Mouse (Mus musculus) gastrocnemius, adult 8-10 months (tissue): ENCODE measurements around the gene Fkrp. TPM values are rescaled to one million over a fixed set of nuclear protein-coding genes. Genes with fewer than 3 reads are reported as not detected.

Source experiments
- DNase-seq, 2 experiments: peaks; one replicate each; pipeline ENCODE4 v3.0.0; 2022; ENCODE audit warnings: low spot score in 2 of 2
- total RNA-seq, 4 experiments: library from RNA; stranded (reverse); gene quantifications; 2 replicates each; pipeline ENCODE4 v1.2.4; 2022

Fkrp gene
- total RNA-seq, 4 experiments from 2014 or later, result 55.5 to 67.9 (median 62.9) TPM

DNA sequence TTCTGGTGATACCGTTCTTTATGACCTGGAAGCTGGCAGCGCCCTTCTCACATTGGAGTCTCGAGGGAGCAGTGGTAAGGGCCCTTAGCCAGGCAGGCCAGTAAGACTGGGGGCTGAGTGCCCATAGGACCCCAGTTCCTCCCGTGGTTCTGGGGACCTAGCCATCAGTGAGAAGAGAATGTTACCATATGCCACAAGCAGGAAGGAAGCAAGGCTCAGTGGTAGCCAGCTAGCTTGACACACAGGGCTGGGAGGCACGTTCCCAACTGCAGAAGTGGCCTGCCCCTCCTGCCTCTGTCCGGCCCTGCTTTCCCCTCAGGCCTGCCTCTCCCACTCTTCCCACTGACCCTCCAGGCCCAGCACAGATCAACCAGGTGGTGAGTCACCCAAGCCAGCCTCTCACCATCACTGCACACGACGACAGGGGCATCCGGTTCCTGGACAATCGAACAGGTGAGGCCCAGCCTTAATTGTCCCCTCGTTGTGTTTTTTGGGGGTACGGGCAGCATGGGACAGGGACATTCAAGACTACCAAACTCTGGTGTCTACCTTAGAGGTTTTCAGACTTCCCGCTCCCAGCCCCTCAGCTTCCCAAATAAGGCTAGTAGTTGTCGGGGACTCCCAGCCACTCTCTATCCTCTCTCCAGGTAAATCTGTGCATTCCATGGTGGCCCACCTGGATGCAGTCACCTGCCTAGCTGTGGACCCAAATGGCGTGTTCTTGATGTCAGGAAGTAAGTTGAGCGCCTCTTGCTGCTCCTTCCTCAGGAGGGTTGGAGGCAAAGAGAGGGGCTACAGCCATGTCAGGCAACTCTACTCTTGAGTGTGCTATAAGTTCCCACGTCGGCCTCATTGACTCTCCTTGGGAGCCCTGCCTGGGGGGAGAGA lies 21.6 kb upstream of the Fkrp start:
- no peak for DNase-seq

GRCm38 (mm10) chr7:16830449-16830848 lies 13.9 kb upstream of the Fkrp start:
- DNase-seq, result no peak

- DNase-seq, result no peak
These were observed 10.7 kb upstream of the Fkrp start for GRCm38 (mm10) chr7:16827274-16827673.

DNA sequence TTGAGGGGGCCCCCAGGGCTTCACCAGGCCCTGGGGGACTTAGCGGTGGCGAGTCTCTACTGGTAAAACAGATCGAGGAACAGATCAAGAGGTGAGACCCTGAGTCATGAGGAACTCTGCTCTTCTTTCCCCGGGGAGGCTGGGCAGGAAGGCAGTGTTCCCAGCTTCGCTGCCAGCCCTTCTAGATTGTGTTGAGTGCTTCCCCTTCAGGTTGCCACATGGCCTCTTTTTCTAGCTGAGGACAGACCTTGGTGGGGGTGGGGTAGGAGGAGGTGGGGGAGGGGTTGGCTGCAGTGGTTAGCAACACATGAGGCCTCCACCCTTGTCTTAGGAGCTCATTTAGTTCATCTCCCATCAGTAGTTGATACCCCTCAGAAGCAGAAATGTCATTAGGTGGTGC lies 10.0 kb upstream of the Fkrp start:
- DNase-seq, result no peak

DNA sequence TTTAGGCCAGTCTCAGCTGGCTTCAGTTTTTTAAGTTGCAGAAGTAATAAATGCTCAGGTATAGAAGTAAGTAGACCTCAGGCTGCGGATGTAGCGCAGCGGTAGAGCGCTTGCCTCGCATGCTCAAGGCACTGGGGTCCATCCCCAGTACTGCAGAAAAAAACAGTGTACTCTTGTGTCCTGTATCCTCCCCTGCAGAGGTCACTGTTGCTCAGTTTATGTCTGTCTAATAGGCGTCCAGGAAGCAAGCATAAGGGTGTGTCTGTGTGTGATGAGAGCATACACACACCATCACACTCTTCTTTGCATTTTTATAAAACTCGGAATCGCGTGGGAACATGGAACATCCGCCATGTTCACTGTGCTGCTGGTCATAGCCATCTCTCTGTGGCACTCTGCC lies 9.3 kb upstream of the Fkrp start:
- DNase-seq, result no peak

DNA sequence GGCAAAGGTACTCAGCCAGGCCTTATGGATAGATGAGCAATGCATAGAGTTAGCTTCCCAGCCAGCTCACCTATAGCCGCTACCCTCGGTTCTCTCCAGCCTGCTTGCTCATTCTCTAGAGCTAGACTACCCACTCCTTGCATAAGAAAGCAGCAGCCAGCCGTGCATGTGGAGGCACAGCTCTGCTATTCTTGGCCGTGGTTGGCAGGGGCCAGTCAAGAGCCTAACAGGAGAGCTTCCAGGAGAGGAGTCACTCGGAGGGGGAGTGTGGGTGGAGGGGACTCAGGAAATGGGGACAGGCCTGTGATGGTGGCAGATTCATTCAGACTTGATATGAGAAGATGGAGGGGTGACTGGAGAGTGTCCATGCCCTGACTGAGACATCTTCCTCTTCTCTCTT lies 7.2 kb upstream of the Fkrp start:
- DNase-seq, result peak; percentile 30 to 64

- DNase-seq, result no peak
These were observed 5.2 kb upstream of the Fkrp start for GRCm38 (mm10) chr7:16821669-16822101.

GRCm38 (mm10) chr7:16821091-16821490 lies 4.6 kb upstream of the Fkrp start:
- no peak for DNase-seq

GRCm38 (mm10) chr7:16820271-16820763 lies 3.8 kb upstream of the Fkrp start:
- DNase-seq, result no peak

- DNase-seq, result no peak
These were observed 3.3 kb upstream of the Fkrp start for GRCm38 (mm10) chr7:16819794-16820193.

- DNase-seq, result no peak
These were observed 1.2 kb upstream of the Fkrp start for GRCm38 (mm10) chr7:16817693-16818092.

DNA sequence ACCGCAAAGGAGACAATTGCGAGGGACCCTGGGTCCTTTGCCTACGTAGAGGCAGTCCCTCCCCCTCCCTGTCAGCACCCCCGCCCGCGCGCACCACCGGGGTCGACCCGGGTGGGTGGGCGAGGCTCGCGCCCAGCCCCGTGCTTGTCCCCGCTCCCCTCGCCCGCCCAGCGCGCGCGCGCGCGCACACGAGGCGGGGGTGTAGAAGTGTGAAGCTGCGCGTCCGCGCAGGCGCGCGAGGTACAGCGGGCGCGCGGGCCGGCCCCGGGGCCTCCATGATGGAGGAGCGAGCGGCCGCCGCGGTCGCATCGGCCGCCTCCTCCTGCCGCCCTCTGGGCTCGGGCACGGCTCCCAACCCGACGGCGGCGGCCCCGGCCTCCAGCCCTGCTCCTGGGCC lies 456 bp downstream of the Fkrp start:
- peak; percentile 55 to 70 for DNase-seq

GRCm38 (mm10) chr7:16815351-16815941 lies 1.1 kb downstream of the Fkrp start, which contains the start of gene Strn4:
Gene Strn4, plus strand, starts transcription at chr7:16815889.
- no peak for DNase-seq

- DNase-seq, result no peak
These were observed 4.0 kb downstream of the Fkrp start for GRCm38 (mm10) chr7:16812505-16812904.

- DNase-seq, result no peak
These were observed 4.9 kb downstream of the Fkrp start for GRCm38 (mm10) chr7:16811649-16812070.

DNA sequence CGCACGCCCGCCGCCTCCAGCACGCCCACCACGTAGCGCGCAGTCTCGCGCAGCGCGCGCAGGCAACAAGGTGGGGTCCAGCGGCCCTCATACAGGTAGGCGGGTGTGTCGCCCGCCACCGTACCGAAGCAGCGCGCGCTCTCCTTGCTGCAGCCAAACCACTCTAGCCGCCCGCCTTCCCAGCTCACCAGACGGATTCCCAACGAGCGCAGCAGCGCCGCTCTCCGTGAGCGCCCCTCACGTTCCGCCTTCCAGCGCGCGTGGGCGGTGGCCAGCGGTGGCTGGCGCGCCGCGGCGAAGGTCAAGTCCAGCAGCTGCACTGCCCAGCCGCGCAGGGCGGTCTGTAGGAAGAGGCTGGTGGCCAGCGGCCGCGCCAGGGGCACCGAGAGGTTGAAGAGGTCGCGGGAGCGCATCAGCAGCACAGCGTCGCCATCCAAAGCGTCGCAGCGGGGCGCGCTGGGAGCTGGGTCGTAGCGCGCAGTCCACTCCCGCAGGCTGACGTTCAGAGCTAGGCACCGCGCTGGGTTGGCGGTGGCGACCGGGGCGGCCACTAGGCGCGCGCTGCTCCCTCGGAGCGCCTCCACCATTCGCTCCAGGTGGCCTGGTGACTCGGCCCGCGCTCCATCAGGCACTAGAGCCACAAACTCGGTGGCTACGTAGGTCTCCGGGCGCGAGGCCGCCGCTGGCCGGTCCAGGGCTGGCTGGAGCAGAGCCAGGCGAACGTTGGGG lies 5.4 kb downstream of the Fkrp start:
- no peak for DNase-seq

- no peak for DNase-seq
These were observed 6.1 kb downstream of the Fkrp start for GRCm38 (mm10) chr7:16810399-16810919.

DNA sequence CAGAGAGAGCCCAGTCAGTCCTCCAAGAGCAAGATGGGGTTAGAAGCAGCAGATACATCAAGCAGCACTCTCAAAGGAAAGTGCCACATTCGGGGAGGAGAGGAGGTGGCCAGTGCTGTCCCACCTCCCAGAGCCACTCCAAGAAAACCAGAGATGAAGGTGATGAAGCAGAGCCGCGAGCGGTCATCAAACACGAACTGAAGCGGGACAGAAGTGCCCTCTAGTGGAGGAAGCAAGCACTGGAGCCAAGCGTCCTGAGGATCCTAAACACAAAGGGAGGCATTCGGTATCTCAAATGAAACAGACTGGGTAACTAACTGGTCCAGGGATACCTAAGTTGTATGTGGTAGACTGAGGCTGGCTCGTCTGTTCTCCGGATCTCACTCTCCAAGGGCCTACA lies 6.8 kb downstream of the Fkrp start:
- DNase-seq, result peak; percentile 35 to 37

DNA sequence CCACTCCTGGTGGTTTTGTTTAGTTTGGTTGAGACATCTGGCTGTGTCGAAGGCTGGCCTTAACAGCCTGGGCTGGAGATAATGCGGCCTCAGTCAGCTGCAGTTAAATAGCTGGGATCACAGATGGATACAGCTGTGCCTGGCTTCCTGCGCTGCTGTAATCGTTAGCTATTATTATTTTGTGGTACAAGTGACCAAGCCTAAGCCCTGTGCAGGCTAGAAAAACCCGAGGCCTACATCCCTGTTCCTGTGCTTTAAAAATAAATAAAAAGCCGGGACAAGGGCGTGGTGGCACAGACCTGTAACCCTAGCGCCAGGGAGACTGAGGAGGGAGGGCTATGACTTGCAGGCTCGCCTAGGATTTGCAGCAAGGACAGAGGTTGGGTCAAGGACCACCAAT lies 7.9 kb downstream of the Fkrp start:
- no peak for DNase-seq

GRCm38 (mm10) chr7:16807936-16808335 lies 8.6 kb downstream of the Fkrp start:
- no peak for DNase-seq

DNA sequence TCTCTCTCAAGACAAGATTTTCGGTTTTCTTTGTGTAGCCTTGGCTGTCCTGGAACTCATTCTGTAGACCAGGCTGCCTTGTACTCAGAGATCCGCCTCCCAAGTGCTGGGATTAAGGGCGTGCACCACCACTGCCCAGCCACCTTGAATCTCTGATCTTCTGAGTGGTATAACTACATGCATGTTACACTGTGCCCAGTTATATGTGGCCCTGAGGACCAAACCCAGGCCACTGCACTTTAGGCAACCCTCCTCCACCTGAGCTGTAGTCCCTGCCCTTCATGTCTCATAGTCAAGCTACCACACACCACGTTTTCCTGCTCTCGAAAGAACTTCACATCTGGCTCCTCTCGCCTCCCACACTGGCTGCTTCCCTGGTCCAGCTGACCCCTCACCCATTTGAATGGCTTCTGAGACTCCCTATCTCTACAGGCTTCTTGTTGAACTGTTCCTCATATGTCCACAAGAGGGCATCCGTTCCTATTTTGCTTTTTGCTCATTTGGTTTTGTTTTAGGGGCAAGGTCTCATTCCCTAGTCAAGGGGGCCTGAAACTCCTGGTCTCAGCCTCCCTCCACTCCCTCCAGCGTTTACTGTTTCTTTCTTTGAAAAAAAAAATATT lies 12.0 kb downstream of the Fkrp start:
- DNase-seq, result no peak
